Mouse (Mus musculus) lung, postnatal 4 days (tissue): ENCODE results near the gene E2f7.

Experiments used
- DNase-seq, 2 experiments: peaks; one replicate each; pipeline ENCODE4 v3.0.0; 2021

E2f7 gene

DNA sequence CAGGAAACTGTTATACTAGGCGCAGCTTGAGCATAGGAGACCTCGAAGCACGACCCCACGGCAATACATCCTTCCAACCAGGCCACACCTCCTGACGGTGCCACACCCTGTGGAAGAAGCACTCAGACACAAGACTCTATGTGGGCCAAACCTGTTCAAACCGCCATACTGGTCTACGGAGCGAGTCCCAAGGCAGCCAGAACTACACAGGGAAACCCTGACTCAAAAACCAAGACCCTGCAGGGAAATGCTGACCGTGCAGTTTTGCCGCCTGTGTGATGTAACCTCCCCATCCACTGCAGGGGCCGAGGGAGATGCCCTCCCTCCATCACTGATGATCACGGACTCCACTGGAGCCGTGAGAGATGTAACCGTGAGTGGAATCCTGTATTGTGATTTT, 36.5 kb downstream of the E2f7 start:
- DNase-seq, result no peak

DNA sequence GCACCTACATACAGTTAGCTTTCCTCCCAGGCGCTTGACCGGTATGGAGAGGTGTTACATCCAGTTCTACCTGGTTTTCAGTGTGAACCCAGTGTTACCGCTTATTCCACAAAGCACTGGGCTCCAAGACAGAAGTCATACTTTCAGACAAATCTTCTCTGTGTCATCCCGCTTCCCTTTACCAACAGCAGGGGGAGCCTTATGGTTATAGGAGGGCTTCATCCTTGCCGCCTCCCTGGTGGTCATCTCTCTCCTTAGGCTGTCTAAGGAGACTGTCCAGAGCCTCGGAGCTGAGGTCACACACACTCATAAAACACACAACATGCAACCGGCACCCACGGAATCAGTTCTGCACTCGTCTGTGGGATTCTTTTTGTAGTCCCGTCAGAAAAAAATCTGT, 37.4 kb downstream of the E2f7 start:
- DNase-seq, result no peak

DNA sequence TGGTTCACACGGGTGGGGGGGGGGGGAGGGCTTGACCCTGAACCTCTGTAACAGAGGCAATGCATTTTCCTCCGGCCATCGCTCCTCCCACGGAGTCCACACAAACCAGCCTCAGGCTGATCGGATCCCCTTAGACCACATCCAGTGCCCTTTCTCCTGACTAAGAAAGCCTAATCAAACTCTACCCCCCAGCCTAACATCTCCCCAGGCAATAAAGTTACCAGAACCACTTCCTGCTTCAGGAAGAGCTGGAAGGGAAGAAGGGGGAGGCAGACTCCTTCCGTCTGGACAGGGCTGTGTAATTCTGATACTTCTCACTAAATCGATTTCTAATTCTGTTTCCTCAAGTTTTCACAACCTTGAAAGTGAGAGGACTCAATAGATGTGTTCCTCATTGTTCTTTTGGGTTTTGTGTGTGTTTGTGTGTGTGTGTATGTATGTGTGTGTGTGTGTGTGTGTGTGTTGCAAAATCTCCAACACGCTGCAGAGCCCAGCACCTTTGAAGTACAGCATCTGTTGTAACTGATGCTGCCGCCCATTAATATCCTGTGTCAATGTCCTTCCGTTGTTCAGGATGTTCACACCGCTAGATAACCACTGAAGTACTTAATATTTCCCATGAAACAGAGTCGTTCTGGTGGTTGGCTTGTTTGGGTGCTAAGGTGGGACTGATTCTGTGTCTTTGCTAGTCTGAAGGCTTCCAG, 43.0 kb downstream of the E2f7 start:
- no peak for DNase-seq

DNA sequence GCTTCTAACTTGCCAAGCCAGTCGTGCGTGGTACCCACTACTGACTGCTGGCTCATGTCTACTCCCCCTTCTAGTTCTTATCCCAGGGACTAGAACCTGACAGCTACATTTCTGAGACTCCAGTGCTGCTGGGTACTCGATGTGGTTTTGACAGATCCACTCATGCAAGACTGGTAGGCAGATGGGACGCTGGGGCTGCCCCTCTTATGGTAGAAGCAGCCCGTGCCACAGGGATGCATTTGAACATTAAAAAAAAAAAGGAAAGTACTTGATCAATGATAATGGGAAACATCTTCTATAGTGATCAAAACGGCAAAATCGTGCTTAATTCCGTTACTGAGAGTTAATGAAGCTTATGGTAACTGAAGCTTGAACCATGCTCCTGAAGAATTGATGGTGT, 44.4 kb downstream of the E2f7 start:
- no peak for DNase-seq

GRCm38 (mm10) chr10:110793150-110793787, 48.0 kb downstream of the E2f7 start:
- no peak for DNase-seq

DNA sequence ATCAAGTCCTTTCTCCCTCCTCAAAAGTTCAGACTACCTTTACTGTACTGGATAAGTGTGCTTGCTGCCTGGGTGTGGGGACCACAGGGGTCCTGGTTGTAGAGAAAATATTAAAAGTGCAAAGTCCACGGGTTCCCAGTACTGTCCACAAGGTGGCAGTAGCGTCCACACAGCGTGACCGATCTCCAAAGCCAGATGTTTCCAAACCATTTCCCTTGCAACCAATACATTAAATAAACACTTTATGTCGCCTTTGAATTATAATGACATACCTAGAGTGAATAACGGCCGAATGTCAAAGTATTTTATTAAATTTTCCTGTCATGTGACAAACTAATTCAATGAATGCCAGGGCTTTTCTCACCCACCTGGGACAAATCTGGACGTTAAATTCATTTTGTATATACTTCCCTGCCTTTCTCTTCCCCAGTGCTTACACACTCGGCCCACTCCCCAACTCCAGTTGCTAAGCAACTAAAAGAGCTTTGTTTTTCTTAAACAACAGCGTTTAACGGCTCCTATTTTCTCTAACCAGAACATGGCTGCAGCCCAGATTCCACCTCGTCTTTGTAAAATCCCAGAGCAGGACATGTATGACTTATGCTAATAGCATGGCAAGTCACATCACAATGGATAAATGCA, 49.4 kb downstream of the E2f7 start:
- DNase-seq, result peak; percentile 42 to 59

GRCm38 (mm10) chr10:110795206-110795796, 50.1 kb downstream of the E2f7 start:
- DNase-seq, result no peak

- DNase-seq, result no peak
These were observed 56.1 kb downstream of the E2f7 start for GRCm38 (mm10) chr10:110801296-110801695.

DNA sequence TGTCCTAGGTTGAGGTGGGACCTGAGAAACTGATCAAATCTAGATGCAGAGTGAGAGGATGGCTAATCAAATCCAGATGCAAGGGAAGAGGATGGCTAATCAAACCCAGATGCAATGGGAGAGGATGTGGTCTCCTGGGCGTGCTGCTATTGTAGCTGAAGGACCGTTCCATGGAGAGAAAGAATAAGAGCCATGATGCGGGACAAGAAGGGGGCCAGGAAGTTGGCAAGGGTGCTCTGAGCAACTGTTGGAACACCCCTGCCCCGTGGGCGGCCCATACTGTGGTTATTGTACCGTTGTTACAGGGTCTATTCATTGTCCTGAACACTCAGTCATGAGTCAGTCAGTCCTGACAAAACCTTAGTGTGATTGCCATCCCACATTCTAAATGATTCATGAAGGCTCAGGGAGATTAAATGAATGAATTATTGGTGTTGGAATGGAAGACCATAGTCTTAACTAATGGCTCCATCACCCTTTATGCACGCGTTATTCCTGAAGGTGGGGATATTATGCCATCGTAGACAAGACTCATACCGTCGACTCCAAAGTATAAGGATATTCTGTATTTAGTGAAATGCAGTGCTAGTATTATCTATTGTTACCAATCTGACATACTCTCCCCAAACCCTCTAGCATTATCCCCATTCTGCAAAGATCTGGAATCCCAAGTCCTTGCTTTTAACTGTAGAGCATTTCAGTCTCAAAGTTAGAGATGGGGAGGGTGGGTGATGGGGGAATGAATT, 59.2 kb downstream of the E2f7 start:
- DNase-seq, result no peak

- peak in 1 of 2 experiments; percentile 44 for DNase-seq
These were observed 59.9 kb downstream of the E2f7 start for GRCm38 (mm10) chr10:110805025-110805740.

GRCm38 (mm10) chr10:110806471-110806870, 61.2 kb downstream of the E2f7 start:
- no peak for DNase-seq

GRCm38 (mm10) chr10:110810528-110810927, 65.3 kb downstream of the E2f7 start:
- DNase-seq, result no peak

DNA sequence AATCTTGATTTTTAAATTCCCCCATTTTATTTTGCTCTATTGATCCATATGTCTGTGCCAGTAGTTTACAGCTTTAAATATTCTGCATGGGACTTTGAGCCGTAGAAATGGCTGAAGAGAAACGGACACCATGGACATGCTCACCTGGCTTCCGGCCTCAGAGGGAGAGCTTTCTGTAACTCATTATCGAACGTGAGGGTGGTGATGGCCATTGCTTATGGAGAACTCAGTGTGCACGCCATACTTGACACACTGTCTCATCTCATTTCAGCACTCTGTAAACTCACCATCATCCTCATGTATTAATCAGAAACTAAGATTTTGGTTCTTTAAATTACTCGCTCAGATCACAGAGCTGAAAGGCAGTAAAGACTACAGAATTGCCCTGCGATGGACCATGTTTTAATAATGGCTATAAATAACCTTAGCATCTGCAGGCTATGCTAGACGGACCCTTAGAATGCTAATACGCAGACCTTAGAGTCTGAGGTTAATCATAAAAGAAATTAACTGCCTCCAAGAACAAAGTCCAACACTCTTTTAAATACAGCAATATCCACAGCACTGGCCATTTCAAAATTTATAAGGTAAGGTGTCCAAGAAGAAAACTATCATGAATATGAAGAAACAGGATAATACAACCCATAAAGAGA, 66.1 kb downstream of the E2f7 start:
- no peak for DNase-seq

DNA sequence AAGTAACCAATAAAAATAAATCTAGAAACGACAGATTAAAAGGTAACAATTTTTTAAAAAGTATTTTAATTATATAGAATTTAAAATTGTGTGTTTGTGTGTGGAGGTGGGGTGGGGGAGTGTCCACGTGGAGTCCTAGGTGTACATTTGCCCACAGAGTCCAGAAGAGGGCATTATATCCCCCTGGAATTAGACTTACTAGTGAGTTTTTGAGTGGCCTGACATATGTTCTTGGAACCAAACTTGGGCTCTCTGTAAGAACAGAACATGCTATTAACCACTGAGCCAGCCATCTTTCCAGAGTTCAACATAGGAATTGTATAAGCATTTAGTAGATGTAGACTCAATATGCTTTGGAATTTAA, 66.6 kb downstream of the E2f7 start:
- no peak for DNase-seq

GRCm38 (mm10) chr10:110821139-110821538, 75.9 kb downstream of the E2f7 start:
- DNase-seq, result no peak

DNA sequence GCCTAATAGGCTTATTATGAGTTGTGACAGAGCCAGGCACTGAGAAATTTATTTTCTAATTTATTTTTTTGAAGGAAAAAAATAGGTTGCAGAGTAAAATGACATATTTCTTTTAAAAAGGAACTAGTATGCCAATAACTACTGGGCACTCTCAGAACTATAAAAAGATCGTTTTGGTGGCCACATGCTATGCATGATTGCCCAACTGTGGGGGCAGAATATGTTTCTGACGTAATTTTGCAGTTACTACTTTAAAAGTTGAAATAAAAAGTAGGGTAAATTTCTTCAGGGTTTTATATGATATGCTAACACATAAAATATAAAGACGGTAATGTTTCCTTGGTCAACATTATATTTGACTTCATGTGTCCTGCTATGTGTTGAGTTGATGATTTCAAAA, 76.5 kb downstream of the E2f7 start:
- DNase-seq, result no peak

DNA sequence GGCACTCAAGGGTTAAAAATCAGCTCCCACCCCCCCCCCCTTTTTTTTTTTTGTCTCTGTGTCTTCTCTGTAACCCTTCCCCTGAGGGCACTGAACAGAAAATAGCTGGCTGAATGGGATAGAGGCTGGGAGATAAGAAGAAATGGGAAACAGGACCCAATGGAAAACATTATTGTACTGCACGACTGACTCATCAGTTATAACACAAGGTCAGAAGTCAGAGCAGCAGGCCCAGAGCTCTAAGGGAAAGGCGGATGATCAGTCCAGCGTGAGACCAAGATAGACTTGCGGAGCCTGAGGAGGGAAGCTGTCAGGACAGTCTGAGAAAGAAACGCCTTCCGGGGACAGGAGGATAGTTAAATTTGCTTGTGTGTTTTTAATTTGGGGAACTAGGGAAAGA, 87.1 kb downstream of the E2f7 start:
- no peak for DNase-seq

DNA sequence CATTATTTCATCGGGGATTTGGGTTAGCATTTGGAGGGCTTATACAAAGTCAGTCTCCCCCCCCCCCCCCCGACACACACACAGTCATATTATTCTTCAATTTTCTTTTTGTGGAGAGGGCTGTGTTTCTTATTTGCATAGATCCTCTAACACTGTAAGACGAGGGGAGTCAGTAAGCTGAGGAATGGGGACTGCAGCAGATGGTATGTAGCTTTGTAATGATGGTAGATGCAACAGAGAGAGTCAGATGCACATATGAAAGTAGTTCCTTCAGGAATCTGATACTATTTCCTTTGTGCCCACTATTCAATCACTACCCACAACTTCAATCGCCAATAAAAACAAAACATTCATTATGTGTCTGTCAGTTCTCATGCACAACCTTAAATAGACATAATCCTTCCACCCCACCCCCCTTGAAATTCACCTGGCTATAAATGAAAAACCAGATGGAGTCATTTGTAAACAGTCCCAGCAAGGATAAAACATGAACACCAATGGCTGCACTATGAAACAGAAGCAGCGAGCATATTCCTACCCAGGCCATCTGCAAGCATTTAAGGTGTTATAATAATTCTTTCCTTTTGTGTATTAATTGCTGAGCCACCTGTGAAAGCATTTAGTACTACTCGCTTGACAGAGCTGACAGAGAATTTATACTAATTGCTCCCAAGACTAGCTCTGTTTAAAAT, 90.0 kb downstream of the E2f7 start:
- no peak for DNase-seq
